Mouse (Mus musculus): ENCODE measurements around the gene Hvcn1. TPM values are rescaled to one million over a fixed set of nuclear protein-coding genes. Genes with fewer than 3 reads are reported as not detected.

Hvcn1 gene
- polyA plus RNA-seq, 1 experiment from 2014 or later = 0.15 TPM

DNA sequence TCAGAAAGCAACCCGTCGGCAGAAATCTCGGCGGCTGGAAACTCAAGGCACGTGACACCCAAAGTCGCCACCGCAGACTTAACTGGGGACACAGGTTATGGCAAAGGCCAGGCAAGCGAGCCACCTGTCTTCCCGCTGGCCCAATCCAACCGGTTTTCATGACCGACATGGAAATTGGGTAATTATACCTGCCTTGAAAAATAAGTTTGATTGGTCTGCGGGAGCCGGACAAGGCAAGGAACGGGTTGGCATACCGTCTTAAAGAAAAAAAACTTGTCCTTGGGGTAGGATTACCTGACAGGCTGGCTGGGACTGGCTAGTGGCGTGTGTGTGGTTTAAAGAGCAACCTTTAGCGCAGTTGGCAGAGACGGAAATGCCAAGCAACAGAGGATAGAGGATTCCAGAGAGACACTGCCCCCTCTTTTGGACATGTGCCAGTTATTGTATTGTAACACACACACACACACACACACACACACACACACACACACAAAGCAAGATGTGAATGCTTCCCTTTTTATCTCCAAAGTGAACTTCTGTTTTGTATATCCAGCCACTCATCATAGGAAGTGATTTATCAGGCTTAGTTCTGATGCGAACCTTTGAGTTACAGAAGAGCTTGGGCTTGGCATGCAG, 74.3 kb downstream of the Hvcn1 start:
- CTCF ChIA-PET = interaction anchor here (1.0 to 2.8 kb wide), 6 partner anchors 13 to 63 kb away, joined by 3 to 11 read pairs (median 5); no protein-coding TSS in a partner anchor
- in situ Hi-C loops (cut with MboI; ENCODE audit: low pct_unique_long_range_greater_than_20kb) = loop anchor here (25.0 kb wide), 1 partner anchor 856 kb away; the partner anchor contains the start of genes Rhof and Setd1b
- POLR2A ChIA-PET = no interaction called here
- ATAC-seq = no peak
- no peaks in the 10 kb centered on the region for H3K27me3 ChIP-seq
- no peak for TF ChIP-seq CTCF (IDR thresholded peaks at IDR 0.05)
- DNase-seq (ENCODE audit: low read depth, low spot score) = no peak

GRCm38 (mm10) chr5:122283828-122284182, 77.2 kb downstream of the Hvcn1 start:
- H3K27me3 ChIP-seq = no peaks in the 10 kb centered on the region
- ATAC-seq = no peak
- no peak for DNase-seq (ENCODE audit: low read depth, low spot score)
- TF ChIP-seq CTCF (IDR thresholded peaks at IDR 0.05) = no peak
- ChIA-PET CTCF (interaction anchor here (1.0 kb wide), 1 partner anchor 11 kb away, joined by 3 read pairs; no protein-coding TSS in a partner anchor), POLR2A (no interaction called here)
- in situ Hi-C loops (cut with MboI; ENCODE audit: low pct_unique_long_range_greater_than_20kb) = loop anchor here (25.0 kb wide), 1 partner anchor 853 kb away; the partner anchor contains the start of genes Rhof and Setd1b

DNA sequence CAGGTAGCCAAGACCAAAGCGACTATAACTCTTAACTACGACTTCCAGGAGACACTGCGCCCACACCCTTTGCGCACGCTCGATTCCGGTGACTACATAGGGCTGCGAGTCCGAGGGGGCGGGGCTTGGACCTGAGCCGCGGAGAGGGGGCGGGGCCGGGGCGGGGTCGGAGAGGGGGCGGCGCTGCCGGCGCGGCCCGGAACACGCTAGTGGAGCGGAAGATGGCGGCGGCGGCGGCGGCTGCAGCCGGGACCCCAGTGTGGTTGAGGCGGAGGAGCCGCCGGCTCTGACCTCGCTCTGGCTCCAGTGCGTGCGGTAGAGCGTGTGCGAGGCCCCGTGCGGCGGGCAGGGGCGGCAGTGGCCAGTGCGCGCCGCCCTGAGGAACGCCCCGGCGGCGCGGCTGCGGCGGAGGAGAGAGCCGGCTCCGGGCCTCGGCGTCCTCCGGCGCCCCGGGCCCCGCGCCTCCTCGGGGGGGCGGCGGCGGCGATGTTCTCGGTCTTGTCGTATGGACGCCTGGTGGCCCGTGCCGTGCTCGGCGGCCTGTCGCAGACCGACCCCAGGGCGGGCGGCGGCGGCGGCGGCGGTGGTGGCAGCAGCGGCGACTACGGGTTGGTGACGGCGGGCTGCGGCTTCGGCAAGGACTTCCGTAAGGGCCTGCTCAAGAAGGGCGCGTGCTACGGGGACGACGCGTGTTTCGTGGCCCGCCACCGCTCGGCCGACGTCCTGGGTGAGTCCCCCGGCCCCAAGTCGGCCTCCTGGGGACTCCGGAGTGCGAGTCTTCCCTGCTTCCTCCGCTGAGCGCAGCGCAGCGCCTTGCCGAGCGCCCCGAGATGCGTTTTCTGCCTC, 77.8 kb downstream of the Hvcn1 start, which contains the start of gene Pptc7:
Gene Pptc7, plus strand, starts transcription at position 183 of the 846 bp plus-strand sequence.
- CTCF ChIA-PET = interaction anchor here (0.9 to 2.2 kb wide), 3 partner anchors 10 to 25 kb away, joined by 3 to 4 read pairs (median 3); no protein-coding TSS in a partner anchor
- TF ChIP-seq CTCF (IDR thresholded peaks at IDR 0.05) = no peak
- in situ Hi-C loops (cut with MboI; ENCODE audit: low pct_unique_long_range_greater_than_20kb) = loop anchor here (25.0 kb wide), 1 partner anchor 853 kb away; the partner anchor contains the start of genes Rhof and Setd1b
- DNase-seq (ENCODE audit: low read depth, low spot score) (no peak), ATAC-seq (peak; percentile 65)
- no peaks in the 10 kb centered on the region for H3K27me3 ChIP-seq
- POLR2A ChIA-PET = interaction anchor here (0.9 to 3.0 kb wide), 3 partner anchors 11 to 16 kb away, joined by 6 to 18 read pairs (median 6); no protein-coding TSS in a partner anchor

- CTCF ChIA-PET = interaction anchor here (0.9 to 2.9 kb wide), 7 partner anchors 9 to 59 kb away, joined by 3 to 18 read pairs (median 4); no protein-coding TSS in a partner anchor
- in situ Hi-C loops (cut with MboI; ENCODE audit: low pct_unique_long_range_greater_than_20kb) = loop anchor here (25.0 kb wide), 1 partner anchor 852 kb away; the partner anchor contains the start of genes Rhof and Setd1b
- TF ChIP-seq CTCF (IDR thresholded peaks at IDR 0.05) = no peak
- no peaks in the 10 kb centered on the region for H3K27me3 ChIP-seq
- DNase-seq (ENCODE audit: low read depth, low spot score) (no peak), ATAC-seq (peak; percentile 33)
- POLR2A ChIA-PET = interaction anchor here (0.6 to 3.0 kb wide), 6 partner anchors 10 to 1876 kb away, joined by 4 to 18 read pairs (median 6); no protein-coding TSS in a partner anchor
These were observed 78.6 kb downstream of the Hvcn1 start for GRCm38 (mm10) chr5:122285029-122285766.

DNA sequence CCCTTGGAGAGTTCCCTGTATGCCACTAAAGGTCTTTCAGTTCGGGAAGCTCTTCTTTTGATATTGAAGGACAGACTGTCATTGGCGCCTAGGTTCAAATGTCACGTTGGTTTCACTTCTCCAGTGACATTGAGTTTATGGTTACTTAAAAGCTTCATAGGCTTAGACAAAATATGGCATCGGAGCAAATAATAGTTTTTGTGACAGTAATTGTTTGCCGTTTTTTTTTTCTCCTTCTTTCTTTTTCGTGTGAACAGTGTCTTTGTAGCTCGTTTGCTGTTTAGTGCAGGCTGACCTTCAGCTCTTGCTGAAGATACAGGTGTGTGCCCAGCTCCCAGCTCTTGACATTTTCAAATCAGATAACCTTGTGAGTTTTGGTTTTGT, 79.2 kb downstream of the Hvcn1 start:
- TF ChIP-seq CTCF (IDR thresholded peaks at IDR 0.05) = no peak
- no peaks in the 10 kb centered on the region for H3K27me3 ChIP-seq
- POLR2A ChIA-PET = interaction anchor here (0.6 to 3.0 kb wide), 6 partner anchors 10 to 1875 kb away, joined by 4 to 18 read pairs (median 6); no protein-coding TSS in a partner anchor
- CTCF ChIA-PET = interaction anchor here (0.9 to 2.9 kb wide), 7 partner anchors 8 to 59 kb away, joined by 3 to 18 read pairs (median 4); no protein-coding TSS in a partner anchor
- ATAC-seq (no peak), DNase-seq (ENCODE audit: low read depth, low spot score) (no peak)
- in situ Hi-C loops (cut with MboI; ENCODE audit: low pct_unique_long_range_greater_than_20kb) = loop anchor here (25.0 kb wide), 1 partner anchor 852 kb away; the partner anchor contains the start of genes Rhof and Setd1b

DNA sequence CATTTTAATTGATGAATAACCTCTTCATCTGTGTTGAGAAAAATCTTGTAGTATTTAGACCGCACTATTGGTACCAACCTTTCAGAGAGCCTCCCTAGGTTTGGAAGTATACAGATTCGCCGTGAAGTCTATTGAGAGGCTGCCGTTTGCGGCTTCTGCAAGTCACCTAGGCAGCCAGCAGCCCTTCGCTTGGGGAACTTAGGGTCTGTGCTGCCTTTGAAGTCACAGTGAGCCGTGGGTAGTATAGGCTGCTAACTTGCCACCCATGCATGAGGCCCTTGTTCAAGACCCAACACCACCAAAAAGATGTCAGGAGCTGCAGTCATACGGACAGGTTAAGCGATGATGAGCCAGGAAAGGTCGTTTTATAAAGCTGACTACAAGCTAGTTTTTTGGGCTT, 79.6 kb downstream of the Hvcn1 start:
- POLR2A ChIA-PET = interaction anchor here (0.6 to 3.0 kb wide), 4 partner anchors 10 to 1875 kb away, joined by 4 to 18 read pairs (median 11); no protein-coding TSS in a partner anchor
- DNase-seq (ENCODE audit: low read depth, low spot score) (no peak), ATAC-seq (no peak)
- no peak for TF ChIP-seq CTCF (IDR thresholded peaks at IDR 0.05)
- CTCF ChIA-PET = interaction anchor here (1.0 to 2.9 kb wide), 7 partner anchors 8 to 58 kb away, joined by 3 to 18 read pairs (median 4); no protein-coding TSS in a partner anchor
- in situ Hi-C loops (cut with MboI; ENCODE audit: low pct_unique_long_range_greater_than_20kb) = loop anchor here (25.0 kb wide), 1 partner anchor 851 kb away; the partner anchor contains the start of genes Rhof and Setd1b
- no peaks in the 10 kb centered on the region for H3K27me3 ChIP-seq

DNA sequence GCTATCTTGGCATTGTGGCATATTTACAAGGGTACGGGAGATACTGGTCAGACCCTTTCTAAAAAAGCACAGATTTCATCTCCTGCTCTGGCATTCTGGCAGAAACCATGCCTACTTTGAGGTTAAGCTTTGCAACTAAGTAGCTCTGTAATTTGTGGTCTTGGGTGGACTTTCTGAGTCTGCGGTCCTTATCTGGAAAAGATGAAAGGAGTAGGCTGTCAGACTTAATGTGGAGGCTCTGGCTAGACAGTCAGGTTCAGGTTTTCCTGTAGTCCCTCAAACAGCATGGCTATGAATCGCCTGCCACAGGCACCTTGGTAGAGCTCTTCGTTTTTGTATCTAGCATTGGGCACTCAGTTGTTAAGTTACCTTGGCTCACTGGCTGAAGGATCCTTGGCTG, 80.4 kb downstream of the Hvcn1 start:
- TF ChIP-seq CTCF (IDR thresholded peaks at IDR 0.05) = no peak
- no peaks in the 10 kb centered on the region for H3K27me3 ChIP-seq
- no peak for ATAC-seq
- in situ Hi-C loops (cut with MboI; ENCODE audit: low pct_unique_long_range_greater_than_20kb) = loop anchor here (25.0 kb wide), 1 partner anchor 850 kb away; the partner anchor contains the start of genes Rhof and Setd1b
- CTCF ChIA-PET = interaction anchor here (0.8 to 2.9 kb wide), 7 partner anchors 9 to 58 kb away, joined by 3 to 18 read pairs (median 3); no protein-coding TSS in a partner anchor
- no peak for DNase-seq (ENCODE audit: low read depth, low spot score)
- POLR2A ChIA-PET = interaction anchor here (1.1 to 3.0 kb wide), 3 partner anchors 9 to 13 kb away, joined by 5 to 18 read pairs (median 6); no protein-coding TSS in a partner anchor

- no peak for DNase-seq (ENCODE audit: low read depth, low spot score)
- no peak for ATAC-seq
- in situ Hi-C loops (cut with MboI; ENCODE audit: low pct_unique_long_range_greater_than_20kb) = loop anchor here (25.0 kb wide), 1 partner anchor 849 kb away; the partner anchor contains the start of genes Rhof and Setd1b
- ChIA-PET POLR2A (interaction anchor here (0.7 to 1.5 kb wide), 3 partner anchors 12 to 1776 kb away, joined by 3 to 6 read pairs (median 3); no protein-coding TSS in a partner anchor), CTCF (interaction anchor here (0.8 to 2.9 kb wide), 6 partner anchors 10 to 56 kb away, joined by 3 to 18 read pairs (median 3); no protein-coding TSS in a partner anchor)
- no peak for TF ChIP-seq CTCF (IDR thresholded peaks at IDR 0.05)
- no peaks in the 10 kb centered on the region for H3K27me3 ChIP-seq
These were observed 81.7 kb downstream of the Hvcn1 start for GRCm38 (mm10) chr5:122288147-122288811.

Measured in Patski (cell line).